Mouse (Mus musculus) lung, postnatal 14 days (tissue): Measurements from ENCODE around the gene Srsf5.
A peak's percentile ranks its signal among the peaks of the same experiment; 100 is the strongest.
"Not testable (repeated sequence)": the region's sequence is repeated elsewhere in the genome, so short reads cannot be mapped to it uniquely, and the experiment has no call there.

Source experiments
- DNase-seq: peaks from one replicate; pipeline ENCODE4 v3.0.0; 2021

The Srsf5 gene

DNA sequence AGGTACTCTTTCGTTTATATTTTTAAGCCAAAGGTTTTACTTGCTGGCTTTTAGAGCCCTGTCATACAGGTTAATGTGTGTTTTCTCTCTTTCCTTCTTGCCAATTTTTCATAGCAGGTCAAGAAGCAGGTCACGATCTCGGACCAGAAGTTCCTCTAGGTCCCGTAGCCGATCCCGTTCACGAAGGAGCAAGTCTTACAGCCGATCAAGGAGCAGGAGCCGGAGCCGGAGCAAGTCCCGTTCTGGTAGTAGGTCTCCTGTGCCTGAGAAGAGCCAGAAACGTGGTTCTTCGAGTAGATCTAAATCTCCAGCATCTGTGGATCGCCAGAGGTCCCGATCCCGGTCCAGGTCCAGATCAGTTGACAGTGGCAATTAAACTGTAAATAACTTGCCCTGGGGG, 4.3 kb downstream of the Srsf5 start:
- DNase-seq = not testable (repeated sequence)

- no peak for DNase-seq
These were observed 6.4 kb downstream of the Srsf5 start for GRCm38 (mm10) chr12:80951640-80952219.

- DNase-seq = no peak
These were observed 7.2 kb downstream of the Srsf5 start for GRCm38 (mm10) chr12:80952526-80952925.

DNA sequence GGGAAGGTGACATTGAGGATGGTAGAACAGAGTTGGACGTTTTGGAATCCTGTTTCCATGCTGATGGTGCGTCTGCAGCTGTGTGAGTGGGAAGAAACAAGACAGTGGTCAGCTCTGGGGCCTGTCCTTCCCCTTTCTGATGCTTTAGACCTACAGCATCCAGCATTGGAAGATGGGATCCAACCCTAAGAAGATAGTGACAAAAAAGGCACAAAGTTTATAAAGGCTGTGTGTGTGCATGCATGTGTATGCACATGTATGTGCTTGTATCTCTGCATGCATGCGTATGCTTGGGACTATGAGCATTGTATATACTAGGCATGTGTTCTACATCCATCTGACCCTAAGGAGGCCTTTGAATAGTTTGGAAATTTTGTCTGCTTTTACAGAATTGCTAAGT, 10.7 kb downstream of the Srsf5 start:
- no peak for DNase-seq

DNA sequence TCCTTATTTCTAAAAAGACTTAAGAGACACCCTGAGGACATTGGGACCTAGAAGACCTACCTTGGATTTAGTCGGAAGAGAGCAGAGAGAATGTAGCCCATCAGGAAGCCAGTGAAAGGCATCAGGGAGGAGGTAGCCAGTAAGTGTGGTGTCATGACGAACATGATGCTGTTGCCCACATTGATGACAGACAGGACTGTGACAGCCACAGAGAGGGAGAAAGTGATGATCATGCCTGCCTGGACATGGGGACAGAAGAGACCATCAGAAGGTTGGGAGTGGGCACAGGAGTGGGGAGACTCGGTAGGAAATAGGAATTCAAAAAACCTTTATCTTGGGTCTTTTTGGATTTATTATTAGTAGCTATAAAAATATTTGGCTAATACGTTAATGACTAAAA, 12.7 kb downstream of the Srsf5 start:
- DNase-seq = no peak

- no peak for DNase-seq
These were observed 17.3 kb downstream of the Srsf5 start for GRCm38 (mm10) chr12:80962566-80962965.

DNA sequence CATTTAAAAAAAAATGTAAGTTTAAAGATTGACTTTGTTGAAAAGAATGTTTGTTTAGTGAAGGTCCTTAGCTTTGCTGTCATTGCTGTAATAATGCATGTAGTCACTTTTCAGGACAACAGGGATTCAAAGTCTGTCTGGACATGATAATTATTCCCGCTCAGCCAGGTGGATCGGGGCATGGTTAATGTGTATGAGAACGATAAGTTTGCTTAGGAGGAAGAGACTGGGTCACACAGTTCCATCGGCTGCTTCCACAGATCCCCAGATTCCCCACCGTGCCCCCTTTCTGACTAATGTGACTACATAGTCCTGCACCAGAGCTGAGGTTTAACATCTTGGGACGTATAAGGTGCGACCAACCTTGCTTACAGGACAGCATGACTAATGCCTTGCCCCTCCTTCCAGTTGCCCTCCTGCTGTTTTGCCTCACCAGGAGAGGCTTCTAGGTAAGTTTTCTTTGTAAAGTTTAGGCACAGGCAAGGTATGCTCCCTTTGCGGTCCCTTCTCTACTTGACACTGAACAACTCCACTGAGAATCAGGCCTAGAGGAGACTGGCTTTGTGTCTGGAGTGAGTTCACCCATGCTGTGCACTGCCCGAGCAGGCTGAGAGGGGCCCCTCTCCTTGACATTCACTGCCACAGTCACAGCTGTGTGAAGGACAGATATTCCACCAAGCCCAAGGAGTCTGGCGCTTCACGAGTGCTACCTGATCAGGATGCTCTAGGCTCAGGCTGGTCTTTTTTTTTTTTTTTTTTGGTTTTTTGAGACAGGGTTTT, 20.9 kb downstream of the Srsf5 start:
- DNase-seq = no peak

DNA sequence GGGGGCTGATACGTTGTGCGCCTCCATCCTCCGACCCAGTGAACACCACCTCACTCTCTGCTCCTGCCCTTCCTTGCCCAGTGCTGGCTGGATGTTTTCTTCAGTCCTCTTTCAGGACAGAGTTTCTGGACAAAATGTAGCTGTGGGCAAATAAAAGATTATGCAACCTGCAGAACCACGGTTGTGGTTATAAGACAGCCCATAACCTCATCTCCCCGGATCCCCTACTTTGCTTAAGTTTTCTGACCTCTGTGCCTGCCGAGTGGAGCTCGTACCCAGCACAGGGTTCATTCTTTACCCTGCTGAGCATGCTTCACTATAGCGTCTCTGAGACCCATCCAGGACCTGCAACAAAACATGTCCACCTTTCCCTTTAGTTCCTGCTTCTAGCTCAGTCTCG, 22.6 kb downstream of the Srsf5 start:
- no peak for DNase-seq

DNA sequence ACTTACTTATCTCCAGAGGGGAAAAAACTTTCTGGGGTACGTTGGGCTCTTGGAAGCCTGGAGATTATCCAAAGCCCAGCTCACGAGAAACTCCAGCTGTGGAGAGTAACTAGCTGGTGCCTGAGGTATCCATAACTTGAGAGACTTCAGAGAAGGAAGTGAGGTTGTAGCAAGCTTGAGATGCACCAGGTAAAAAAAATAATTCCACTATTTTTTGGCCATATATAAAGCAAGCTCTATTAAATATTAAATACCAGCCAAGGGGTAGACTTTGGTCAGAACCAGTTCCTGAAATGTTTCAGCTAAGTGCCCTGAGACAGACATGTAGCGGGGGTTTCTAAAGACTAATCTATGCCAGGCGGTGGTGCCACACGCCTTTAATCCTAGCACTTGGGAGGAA, 23.3 kb downstream of the Srsf5 start, which contains the start of gene Slc10a1:
Gene Slc10a1, minus strand, starts transcription at position 101 of the 400 bp plus-strand sequence.
- DNase-seq = no peak

- no peak for DNase-seq
These were observed 24.9 kb downstream of the Srsf5 start for GRCm38 (mm10) chr12:80970181-80970705.

DNA sequence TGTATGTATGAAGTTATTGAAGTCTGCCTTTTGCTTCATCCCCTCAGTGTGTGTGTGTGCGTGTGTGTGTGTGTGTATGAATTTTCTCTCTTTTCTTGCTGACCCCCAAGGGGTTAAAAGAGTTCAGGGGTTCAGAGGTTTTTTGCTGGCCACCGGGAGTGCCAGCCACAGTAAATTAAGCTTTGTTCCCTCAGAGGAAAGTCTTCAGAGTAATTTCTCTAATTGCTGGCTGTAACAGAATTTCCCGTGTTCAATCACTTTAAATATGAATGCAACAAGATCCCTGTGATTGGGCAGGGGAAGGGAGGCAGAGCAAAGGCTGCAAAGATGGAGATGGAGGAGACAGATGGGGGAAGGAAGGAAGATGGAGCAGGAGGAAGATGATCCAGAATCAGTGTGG, 26.5 kb downstream of the Srsf5 start:
- no peak for DNase-seq

- DNase-seq = no peak
These were observed 30.8 kb downstream of the Srsf5 start for GRCm38 (mm10) chr12:80975939-80976671.

- DNase-seq = peak; percentile 76
These were observed 37.0 kb downstream of the Srsf5 start for GRCm38 (mm10) chr12:80982326-80982725.

DNA sequence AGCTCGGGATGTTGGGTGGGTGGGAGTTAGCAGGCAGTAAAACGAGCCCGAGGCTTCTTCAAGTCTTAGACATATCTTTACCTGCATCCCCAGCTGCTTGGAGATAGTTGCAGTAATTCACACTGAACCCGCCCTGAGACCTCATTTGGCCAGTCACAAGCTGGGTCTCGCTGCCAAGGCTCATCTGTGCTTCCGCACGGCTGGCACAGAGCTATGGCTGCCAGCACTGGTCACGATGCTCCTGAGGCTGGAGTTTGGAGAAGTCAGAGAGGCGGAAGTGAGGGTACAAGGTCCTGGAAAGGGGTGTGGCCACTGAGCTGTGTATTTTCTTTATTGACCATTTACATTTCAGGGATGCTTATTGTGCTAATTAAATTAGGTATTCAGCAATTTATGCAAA, 38.4 kb downstream of the Srsf5 start:
- DNase-seq = no peak

DNA sequence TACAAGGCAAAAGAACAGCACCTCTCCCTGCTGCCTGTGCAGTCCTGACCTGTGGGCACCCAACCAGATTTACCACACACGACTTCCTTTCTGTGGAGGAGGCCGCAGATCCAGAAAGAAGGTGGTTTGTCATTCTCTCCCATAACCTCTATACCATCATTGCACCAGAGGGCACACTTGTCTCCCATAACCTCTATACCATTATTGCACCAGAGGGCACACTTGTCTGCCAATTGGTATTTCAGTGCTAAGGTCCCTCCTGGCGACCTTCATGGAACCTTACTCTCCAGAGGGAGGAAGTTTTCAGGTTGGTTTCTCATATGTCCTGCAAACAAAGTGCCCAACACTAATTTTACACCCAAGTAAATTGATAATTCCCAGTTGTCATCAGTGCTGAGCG, 41.3 kb downstream of the Srsf5 start:
- no peak for DNase-seq

- DNase-seq = no peak
These were observed 43.0 kb downstream of the Srsf5 start for GRCm38 (mm10) chr12:80988286-80988685.

DNA sequence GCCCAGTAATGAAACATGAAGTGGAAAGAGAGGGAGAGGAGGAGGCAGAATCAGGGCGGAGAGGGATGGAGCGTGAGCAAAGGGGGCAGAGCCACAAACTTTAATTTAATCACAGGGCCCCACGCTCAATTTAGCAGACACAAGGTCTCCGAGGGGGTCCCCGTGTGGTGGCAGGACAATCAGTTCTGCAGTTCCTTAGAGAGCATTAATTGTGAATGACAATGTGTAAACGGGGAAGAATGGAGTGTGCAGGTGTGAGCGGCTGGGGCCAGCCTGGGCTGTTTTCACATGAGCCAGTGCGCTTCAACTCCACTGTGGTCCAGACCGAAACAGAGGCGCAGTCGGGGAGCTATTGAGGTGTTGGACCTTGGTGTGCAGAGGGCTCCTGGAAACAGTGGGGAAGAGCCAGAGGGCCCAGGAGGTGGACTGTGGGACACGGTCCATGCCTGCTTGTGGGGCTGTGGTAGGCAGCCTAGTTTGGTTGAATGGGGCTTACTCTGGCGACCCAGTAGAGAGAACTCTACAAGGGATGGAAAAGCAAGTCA, 45.7 kb downstream of the Srsf5 start:
- DNase-seq = no peak

GRCm38 (mm10) chr12:80991806-80992205, 46.5 kb downstream of the Srsf5 start:
- DNase-seq = no peak

DNA sequence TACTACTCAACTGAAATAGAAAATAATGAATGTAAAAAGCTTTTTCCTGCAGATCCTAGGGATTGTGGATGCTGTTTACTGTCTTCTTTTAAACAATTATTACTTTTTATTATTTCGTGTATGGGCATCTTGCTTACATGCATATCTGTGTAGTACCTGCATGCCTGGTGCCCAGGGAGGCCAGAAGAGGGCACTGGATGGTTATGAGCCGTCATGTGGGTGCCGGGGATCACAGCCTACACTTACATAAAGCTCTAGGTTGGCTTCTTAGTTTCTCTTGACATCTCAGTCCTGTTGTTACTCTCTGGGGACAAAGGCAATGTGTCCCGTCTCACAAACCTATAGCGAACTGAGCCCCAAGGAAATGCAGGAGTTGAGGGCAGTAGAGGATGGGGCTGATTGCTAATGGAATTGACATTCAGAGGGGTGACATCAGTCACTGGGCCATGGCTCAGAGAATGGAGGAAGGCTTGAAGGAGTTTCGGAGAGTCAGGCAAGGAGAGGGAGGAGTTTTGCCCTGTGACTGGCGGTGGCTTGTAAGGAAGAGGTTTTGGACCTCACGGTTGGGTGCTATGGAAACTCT, 47.3 kb downstream of the Srsf5 start:
- no peak for DNase-seq

DNA sequence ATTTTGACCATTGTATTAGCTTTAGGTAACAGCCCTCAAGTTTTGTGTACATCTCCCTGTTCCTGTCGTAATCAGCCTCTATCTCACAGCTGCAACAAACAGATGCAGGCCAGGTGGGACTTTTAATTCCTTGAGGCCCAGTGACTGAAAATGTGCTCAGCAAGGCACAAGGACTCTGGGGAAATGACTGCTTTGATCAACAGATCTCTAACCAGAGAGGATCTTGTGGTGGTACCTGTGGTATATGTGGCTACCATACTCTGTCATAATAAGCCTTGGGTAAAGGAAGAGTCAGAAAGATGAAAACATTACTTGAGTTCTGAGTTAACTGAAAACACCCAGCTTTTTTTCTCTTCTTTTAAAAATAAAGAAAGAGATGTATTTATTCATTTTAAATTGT, 48.5 kb downstream of the Srsf5 start:
- DNase-seq = no peak

DNA sequence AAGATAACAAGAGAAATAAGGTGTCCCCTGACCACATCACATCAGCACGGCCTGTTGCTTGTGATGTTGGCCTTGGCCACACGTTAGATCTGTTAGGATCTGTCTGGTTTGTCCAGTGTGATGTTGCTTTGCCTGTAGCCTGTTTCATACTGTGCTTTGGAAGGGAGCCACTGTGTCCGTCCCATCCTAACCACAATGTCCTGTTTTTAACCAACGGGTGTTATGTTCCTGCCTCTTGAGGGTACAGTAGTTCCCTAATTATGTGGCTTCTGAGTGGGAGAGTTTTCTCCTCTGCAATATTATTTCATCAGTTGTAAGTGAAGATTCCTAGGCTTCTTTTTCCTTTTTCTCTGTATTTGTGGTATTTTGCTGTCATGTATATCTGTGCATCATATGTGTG, 50.0 kb downstream of the Srsf5 start:
- no peak for DNase-seq

DNA sequence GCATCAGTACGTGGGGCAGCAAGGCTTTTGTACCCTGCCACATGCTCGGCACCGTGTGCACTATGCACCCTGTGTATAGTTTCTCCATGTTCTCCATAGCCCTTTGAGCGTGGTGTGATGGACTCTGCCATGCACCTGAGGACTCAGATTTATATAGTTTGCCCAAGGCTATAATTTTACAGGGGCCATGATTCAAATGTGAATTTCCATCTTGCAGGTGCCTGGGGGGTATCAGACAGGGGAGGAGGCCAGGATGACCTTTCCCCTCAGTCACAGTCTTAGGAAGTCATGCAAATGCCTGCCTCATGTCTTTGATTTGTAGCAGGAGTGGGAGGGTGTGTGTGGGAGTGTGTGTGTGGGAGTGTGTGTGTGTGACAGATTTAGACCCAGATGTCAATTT, 52.3 kb downstream of the Srsf5 start:
- no peak for DNase-seq
